Mouse (Mus musculus) Patski (cell line): ENCODE measurements around the gene Myo1e. TPM values are rescaled to one million over a fixed set of nuclear protein-coding genes. Genes with fewer than 3 reads are reported as not detected.

Source experiments
- ATAC-seq: fragments of 100-300 bp; one replicate; pipeline ENCODE4 v1.8.0; 2021
- CTCF ChIA-PET: fragments of 350-600 bp; sonication (Branson Sonifier 250); formaldehyde crosslinking; loops from one replicate; lab custom pipeline; 2022; ENCODE audit warnings: inconsistent platforms; lab: Charles Lee
- POLR2A ChIA-PET: fragments of 350-600 bp; sonication (Branson Sonifier 250); formaldehyde crosslinking; loops from one replicate; lab custom pipeline; 2022; ENCODE audit warnings: antibody characterized with exemption, inconsistent platforms; lab: Charles Lee
- DNase-seq: peaks from one replicate; pipeline ENCODE4 v3.0.0-alpha.2; 2011; ENCODE audit warnings: low read depth, low spot score
- H3K27me3 ChIP-seq: fragments of 371-371 bp; one replicate; pipeline ENCODE4 v1.5.1; 2021
- CTCF ChIP-seq: fragments of 100-300 bp; IDR thresholded peaks from one replicate; pipeline ENCODE4 v1.5.1; 2021
- in situ Hi-C: fragments of 300-500 bp; cut with MboI; formaldehyde crosslinking; loops from 3 replicates; pipeline ENCODE4 v1.11.1; 2018; ENCODE audit warnings: low pct_unique_long_range_greater_than_20kb, mixed read lengths
- polyA plus RNA-seq: library from polyadenylated mRNA; unstranded; gene quantifications from one replicate; pipeline ENCODE4 v1.2.3, GENCODE M21; 2021

Gene Myo1e
- polyA plus RNA-seq, 1 experiment from 2014 or later, result 78.5 TPM

- no peaks in the 10 kb centered on the region for H3K27me3 ChIP-seq
- DNase-seq (no peak), ATAC-seq (no peak)
- TF ChIP-seq CTCF, result no peak
- in situ Hi-C loops, result no loop called here
- CTCF ChIA-PET, result no interaction called here
- POLR2A ChIA-PET, result no interaction called here
These were observed 69.9 kb downstream of the Myo1e start for GRCm38 (mm10) chr9:70277076-70277475.

DNA sequence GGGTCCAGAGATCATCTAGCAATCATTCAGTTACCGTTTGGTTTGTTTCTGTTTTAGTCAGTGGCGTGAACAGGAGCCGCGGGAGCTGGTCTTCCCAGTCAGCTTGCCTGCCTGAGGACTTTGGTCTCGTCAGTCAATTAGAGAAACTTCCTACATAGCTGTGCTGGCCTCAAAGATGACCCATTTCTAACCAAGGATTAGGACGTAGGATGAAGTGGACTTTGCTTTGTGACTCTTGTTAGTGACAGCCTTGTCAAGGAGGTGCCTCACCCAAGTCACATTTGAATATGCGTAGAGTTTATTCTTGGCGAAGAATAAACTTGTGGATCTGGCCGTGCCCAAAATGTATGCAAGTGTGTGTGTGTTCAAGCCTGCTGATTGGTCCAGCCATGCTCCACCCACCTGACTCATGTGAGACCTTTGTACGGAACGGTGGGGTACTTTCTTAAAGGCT lies 70.4 kb downstream of the Myo1e start:
- POLR2A ChIA-PET, result interaction anchor here (0.7 kb wide), 1 partner anchor 12 kb away, joined by 3 read pairs; no protein-coding TSS in a partner anchor
- in situ Hi-C loops, result no loop called here
- ATAC-seq (no peak), DNase-seq (no peak)
- CTCF ChIA-PET, result no interaction called here
- TF ChIP-seq CTCF, result no peak
- no peaks in the 10 kb centered on the region for H3K27me3 ChIP-seq

DNA sequence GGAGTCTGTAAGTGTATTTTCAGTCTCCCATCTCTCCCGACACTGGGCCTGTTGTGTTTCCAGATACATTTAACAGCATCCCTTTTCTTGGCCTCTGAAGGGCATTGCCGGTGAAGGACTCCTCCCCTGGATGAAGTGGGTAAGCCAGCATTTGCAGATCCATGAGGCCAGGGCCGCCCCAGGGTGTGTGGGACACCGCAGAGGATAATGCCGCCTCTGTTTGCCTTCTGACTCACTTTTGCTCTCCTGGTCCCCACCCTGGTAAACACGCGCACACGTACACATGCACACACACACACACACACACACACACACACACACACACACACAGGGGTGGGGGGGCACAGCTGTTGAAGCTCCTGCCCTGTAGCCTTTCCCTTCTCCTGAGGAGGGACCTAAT lies 74.3 kb downstream of the Myo1e start:
- TF ChIP-seq CTCF, result no peak
- in situ Hi-C loops, result no loop called here
- no peaks in the 10 kb centered on the region for H3K27me3 ChIP-seq
- ChIA-PET POLR2A (no interaction called here), CTCF (no interaction called here)
- ATAC-seq, result no peak
- no peak for DNase-seq

DNA sequence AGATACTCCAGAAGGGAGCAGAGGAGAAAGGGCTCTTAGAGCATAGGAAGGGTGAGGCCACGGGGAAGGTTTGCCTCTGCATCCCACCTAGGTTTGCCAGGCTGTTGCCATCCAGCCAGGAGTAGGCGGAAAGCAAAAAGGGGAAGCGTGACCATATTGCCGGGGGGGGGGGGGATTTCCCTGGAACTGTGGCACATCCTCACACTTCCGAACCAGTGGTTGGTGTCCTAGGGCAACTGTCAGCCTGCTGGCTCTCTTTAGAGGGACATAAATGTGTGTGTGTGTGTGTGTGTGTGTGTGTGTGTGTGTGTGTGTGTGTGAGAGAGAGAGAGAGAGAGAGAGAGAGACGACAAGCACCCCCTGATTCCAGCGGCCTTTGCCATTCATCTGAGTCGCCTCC lies 75.0 kb downstream of the Myo1e start:
- ATAC-seq, result no peak
- no peaks in the 10 kb centered on the region for H3K27me3 ChIP-seq
- no peak for DNase-seq
- no peak for TF ChIP-seq CTCF
- CTCF ChIA-PET, result no interaction called here
- POLR2A ChIA-PET, result no interaction called here
- in situ Hi-C loops, result no loop called here

GRCm38 (mm10) chr9:70283151-70283550 lies 76.0 kb downstream of the Myo1e start:
- in situ Hi-C loops, result no loop called here
- DNase-seq (no peak), ATAC-seq (no peak)
- POLR2A ChIA-PET, result interaction anchor here (0.8 to 1.1 kb wide), 2 partner anchors 18 to 44 kb away, joined by 3 read pairs; no protein-coding TSS in a partner anchor
- TF ChIP-seq CTCF, result no peak
- no peaks in the 10 kb centered on the region for H3K27me3 ChIP-seq
- CTCF ChIA-PET, result interaction anchor here (1.8 kb wide), 1 partner anchor 42 kb away, joined by 5 read pairs; no protein-coding TSS in a partner anchor

DNA sequence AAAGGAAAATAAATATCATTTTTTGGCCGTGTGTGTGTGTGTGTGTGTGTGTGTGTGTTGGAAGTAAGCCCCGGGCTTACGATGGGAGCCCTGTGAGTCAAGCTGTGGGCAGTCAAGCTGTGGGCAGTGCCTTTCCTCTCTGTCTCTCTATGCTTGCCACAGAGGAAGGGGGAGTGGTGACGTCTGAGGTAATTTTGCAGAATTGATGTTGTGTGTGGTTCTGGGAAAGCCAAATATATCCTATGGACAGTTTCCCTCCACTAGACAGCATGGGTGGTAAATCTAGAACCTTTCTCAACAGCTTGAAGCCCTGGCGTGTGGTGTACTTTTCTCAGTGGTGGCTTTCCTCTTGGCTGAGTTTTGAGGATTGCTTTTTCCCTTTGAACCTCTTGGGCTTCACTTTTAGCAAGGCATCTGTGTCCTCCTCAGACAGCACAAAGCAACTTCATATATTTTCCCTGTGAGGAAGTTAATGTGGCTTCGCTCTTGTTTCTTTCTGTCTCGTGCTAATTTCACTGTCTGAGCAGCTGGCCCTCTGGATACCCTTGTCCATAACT lies 77.5 kb downstream of the Myo1e start:
- CTCF ChIA-PET, result interaction anchor here (1.8 kb wide), 1 partner anchor 43 kb away, joined by 5 read pairs; no protein-coding TSS in a partner anchor
- no peaks in the 10 kb centered on the region for H3K27me3 ChIP-seq
- DNase-seq, result peak; percentile 91
- POLR2A ChIA-PET, result interaction anchor here (0.5 to 2.0 kb wide), 3 partner anchors 20 to 45 kb away, joined by 3 to 4 read pairs (median 3); no protein-coding TSS in a partner anchor
- in situ Hi-C loops, result no loop called here
- ATAC-seq, result peak; percentile 92
- TF ChIP-seq CTCF, result no peak

DNA sequence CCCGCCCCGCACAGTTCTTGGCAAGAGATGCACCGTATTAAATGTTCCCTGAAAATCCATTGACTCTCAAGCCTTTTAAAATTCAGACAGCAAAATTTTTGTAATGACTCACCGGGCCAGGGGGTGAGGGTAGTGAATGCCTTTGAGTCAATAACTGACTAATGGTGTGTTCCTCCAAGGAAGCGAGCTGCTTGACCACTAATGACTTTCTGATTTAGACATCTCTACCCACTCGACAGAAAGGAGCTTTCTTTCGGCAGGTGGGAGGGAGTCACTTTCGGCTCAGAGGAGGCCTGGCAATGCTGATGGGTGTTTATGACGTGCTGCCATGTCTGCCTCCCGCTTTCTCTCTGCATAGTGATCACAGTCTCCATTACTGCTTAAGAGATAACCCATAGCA lies 83.6 kb downstream of the Myo1e start:
- in situ Hi-C loops, result no loop called here
- peak; percentile 91 for DNase-seq
- peak; percentile 91 for ATAC-seq
- ChIA-PET POLR2A (interaction anchor here (0.6 to 2.0 kb wide), 4 partner anchors 19 to 83 kb away, joined by 3 to 6 read pairs (median 4); no protein-coding TSS in a partner anchor), CTCF (interaction anchor here (0.8 to 3.2 kb wide), 5 partner anchors 11 to 181 kb away, joined by 3 to 14 read pairs (median 3); no protein-coding TSS in a partner anchor)
- no peak for TF ChIP-seq CTCF
- no peaks in the 10 kb centered on the region for H3K27me3 ChIP-seq

DNA sequence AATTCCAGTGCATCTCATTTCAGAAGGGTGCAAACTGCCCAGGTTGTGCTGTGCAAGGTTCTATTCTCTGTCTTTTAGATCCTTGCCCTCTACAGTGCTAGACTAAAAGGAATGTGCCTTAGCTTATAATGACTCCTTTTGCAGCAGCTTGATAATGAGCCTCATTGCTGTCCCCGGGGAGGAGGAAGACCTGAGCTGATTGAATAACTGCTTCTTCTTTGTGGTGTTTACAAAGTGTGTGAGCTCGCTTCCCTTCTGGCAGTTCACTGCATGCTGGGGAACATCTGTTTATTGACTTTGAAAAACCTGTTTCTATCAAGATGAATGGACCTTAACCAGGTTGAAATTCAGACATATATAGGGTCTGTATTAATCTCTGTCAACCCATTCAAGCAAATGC lies 89.8 kb downstream of the Myo1e start:
- CTCF ChIA-PET, result interaction anchor here (1.2 to 2.3 kb wide), 4 partner anchors 9 to 68 kb away, joined by 3 to 5 read pairs (median 4); no protein-coding TSS in a partner anchor
- DNase-seq (no peak), ATAC-seq (no peak)
- POLR2A ChIA-PET, result no interaction called here
- TF ChIP-seq CTCF, result no peak
- H3K27me3 ChIP-seq, result no peaks in the 10 kb centered on the region
- in situ Hi-C loops, result no loop called here

DNA sequence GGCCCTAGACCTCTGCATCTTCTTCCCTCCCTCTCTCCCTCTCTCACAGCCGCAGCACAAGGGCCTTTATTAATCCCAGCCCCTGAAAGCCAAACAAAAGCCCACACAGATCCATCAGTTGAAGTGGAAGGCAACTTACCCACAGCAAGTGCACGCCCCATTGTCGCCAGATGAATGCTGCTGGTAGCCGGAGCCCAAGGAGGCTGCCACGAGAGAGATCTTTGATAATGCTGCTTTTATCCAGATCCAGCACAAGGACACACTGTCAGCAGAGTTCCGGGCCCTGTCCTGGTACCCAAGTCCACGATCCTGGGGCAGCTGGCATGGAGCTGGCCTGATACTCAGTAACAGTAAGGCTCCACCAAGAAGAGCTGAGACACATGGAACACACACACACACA lies 91.1 kb downstream of the Myo1e start:
- CTCF ChIA-PET, result no interaction called here

DNA sequence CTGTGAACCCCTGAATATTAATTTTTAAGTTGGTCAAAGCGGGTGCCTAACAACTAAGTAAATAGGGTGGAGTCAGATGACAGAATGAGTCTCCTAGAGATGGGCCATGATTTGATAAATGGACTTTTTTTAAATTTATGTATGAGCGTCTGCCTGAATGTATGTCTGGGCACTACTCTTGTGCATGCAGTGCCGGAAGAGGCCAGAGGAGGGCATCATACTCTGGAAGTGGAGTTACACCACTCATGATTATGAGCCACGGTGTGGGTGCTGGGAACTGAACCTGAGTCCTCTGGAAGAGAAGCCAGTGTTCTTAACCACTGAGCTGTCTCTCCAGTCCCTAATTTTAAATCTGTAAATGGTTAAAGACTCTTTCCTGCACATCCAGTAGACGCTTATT lies 93.6 kb downstream of the Myo1e start:
- DNase-seq, result no peak
- in situ Hi-C loops, result no loop called here
- no peaks in the 10 kb centered on the region for H3K27me3 ChIP-seq
- TF ChIP-seq CTCF, result no peak
- no peak for ATAC-seq
- POLR2A ChIA-PET, result no interaction called here
- CTCF ChIA-PET, result no interaction called here

More for the DNA sequence above, 91.1 kb downstream of the Myo1e start:
- in situ Hi-C loops, result no loop called here
- no peak for ATAC-seq
- H3K27me3 ChIP-seq, result no peaks in the 10 kb centered on the region
- no peak for DNase-seq
- POLR2A ChIA-PET, result interaction anchor here (0.6 to 0.7 kb wide), 3 partner anchors 68 to 390 kb away, joined by 3 to 5 read pairs (median 4); no protein-coding TSS in a partner anchor
- no peak for TF ChIP-seq CTCF

DNA sequence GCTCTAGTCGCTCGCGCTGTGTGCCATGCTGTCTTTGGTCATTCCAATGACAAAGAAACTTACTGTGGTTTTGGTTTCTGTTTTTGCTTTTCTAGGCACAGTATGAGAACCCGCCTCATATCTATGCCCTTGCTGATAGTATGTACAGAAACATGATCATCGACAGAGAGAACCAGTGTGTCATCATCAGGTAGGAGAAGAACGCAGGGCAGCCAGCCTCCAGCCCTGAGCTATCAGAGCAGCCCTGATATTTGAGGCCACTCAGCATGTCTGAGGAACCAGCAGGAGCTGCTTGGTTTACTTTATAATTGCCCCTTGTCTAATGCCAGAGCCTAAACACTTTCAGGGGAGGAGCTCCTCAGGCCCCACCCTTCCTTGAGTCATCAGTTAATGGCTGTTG lies 94.4 kb downstream of the Myo1e start:
- ChIA-PET CTCF (no interaction called here), POLR2A (no interaction called here)
- no peak for TF ChIP-seq CTCF
- DNase-seq, result no peak
- no peaks in the 10 kb centered on the region for H3K27me3 ChIP-seq
- ATAC-seq, result no peak
- in situ Hi-C loops, result no loop called here
